ENCODE assay signal across 13 mouse cellular contexts in genomic region chr4:41635906-41636305, GRCm38 (mm10). TPM values are rescaled to one million over a fixed set of nuclear protein-coding genes. Genes with fewer than 3 reads are reported as not detected.
DNase-seq lines count a peak whose midpoint lies in the region; ATAC-seq and TF ChIP-seq lines count a peak whose summit lies in the region.
"Had no signal": no experiment of that assay in that cellular context is flagged by ENCODE, and none has a peak within 500 bp of the region (broad histone marks: within the 10 kb centered on the region; RNA-seq: fewer than 3 reads in every experiment).

No protein-coding gene starts in this region.

- H3K4me3 ChIP-seq in heart, embryonic 11.5 days (ENCODE audit: low read depth, low read length), result no peak overlapping the region
- H3K4me3 ChIP-seq in heart, adult 2 months, result no peak overlapping the region
- no peak overlapping the region for H3K4me3 ChIP-seq in midbrain, embryonic 12.5 days
- H3K4me3 ChIP-seq in midbrain, embryonic 15.5 days, result no peak overlapping the region
- no peak overlapping the region for H3K4me3 ChIP-seq in limb, embryonic 12.5 days (replicated peaks)
- H3K4me3 ChIP-seq: heart, embryonic 13.5 days; limb, embryonic 15.5 days had no signal

- TF ChIP-seq POLR2A in heart, adult 2 months (IDR thresholded peaks at IDR 0.05; ENCODE audit: insufficient read depth, low read depth, low read length), result no peak

- H3K4me1 ChIP-seq in heart, embryonic 11.5 days (ENCODE audit: control insufficient read depth, insufficient read depth, low read length), result peaks cover 25% of the 10 kb centered on the region
- peaks cover 13% of the 10 kb centered on the region for H3K4me1 ChIP-seq in heart, adult 2 months (ENCODE audit: control insufficient read depth, insufficient read depth, low read length)
- peaks cover 64% of the 10 kb centered on the region for H3K4me1 ChIP-seq in midbrain, embryonic 12.5 days
- H3K4me1 ChIP-seq in midbrain, embryonic 15.5 days, result peaks cover 62% of the 10 kb centered on the region
- peaks cover 70% of the 10 kb centered on the region for H3K4me1 ChIP-seq in limb, embryonic 12.5 days (replicated peaks)

- no peak for TF ChIP-seq EP300 in heart, adult 2 months (IDR thresholded peaks at IDR 0.05; ENCODE audit: insufficient read depth, low read depth, low read length)

- TF ChIP-seq CTCF in heart, adult 2 months (IDR thresholded peaks at IDR 0.05), result no peak

- no peaks in the 10 kb centered on the region for H3K36me3 ChIP-seq in heart, embryonic 11.5 days (ENCODE audit: control insufficient read depth, insufficient read depth, low read length)
- no peaks in the 10 kb centered on the region for H3K36me3 ChIP-seq in heart, adult 2 months (ENCODE audit: control insufficient read depth, insufficient read depth, low read length)
- peaks cover 7% of the 10 kb centered on the region; the same call in 1 of the 2 replicates for H3K36me3 ChIP-seq in midbrain, embryonic 12.5 days
- no peaks in the 10 kb centered on the region for H3K36me3 ChIP-seq in midbrain, embryonic 15.5 days (replicated peaks)
- H3K36me3 ChIP-seq in limb, embryonic 12.5 days, result no peaks in the 10 kb centered on the region; the same call in 1 of the 2 replicates
- H3K36me3 ChIP-seq: heart, embryonic 13.5 days; limb, embryonic 15.5 days had no signal

- no peak overlapping the region for H3K27ac ChIP-seq in heart, embryonic 11.5 days (ENCODE audit: low read depth, low read length)
- no peak overlapping the region for H3K27ac ChIP-seq in heart, adult 2 months
- H3K27ac ChIP-seq in midbrain, embryonic 12.5 days (replicated peaks), result peak overlapping the region; percentile 54
- H3K27ac ChIP-seq in midbrain, embryonic 15.5 days, result no peak overlapping the region
- H3K27ac ChIP-seq in limb, embryonic 12.5 days, result peak overlapping the region; percentile 31; the same call in 1 of the 2 replicates
- H3K27ac ChIP-seq: heart, embryonic 13.5 days; limb, embryonic 15.5 days had no signal

- intact Hi-C loops in heart, adult 2 months (cut with DNase I), result no loop called here

- H3K9ac ChIP-seq in heart, embryonic 11.5 days (ENCODE audit: low read depth, low read length), result 0 out of 2 replicates have a peak overlapping the region, but pooled peaks have one; percentile 18
- no peak overlapping the region for H3K9ac ChIP-seq in heart, adult 2 months (ENCODE audit: low read depth, low read length)
- H3K9ac ChIP-seq in midbrain, embryonic 12.5 days (replicated peaks), result no peak overlapping the region
- H3K9ac ChIP-seq in midbrain, embryonic 15.5 days, result no peak overlapping the region
- H3K9ac ChIP-seq in limb, embryonic 12.5 days (replicated peaks), result no peak overlapping the region
- H3K9ac ChIP-seq: heart, embryonic 13.5 days; limb, embryonic 15.5 days had no signal

- no peaks in the 10 kb centered on the region for H3K79me2 ChIP-seq in heart, adult 2 months (replicated peaks; ENCODE audit: control insufficient read depth, insufficient read depth, low read length)

- WGBS in heart, embryonic 11.5 days (ENCODE audit: insufficient replicate concordance), result 51% methylated on average over 2 of the region's 2 CpGs
- WGBS in heart, adult 2 months, result 74% methylated on average over 2 of the region's 2 CpGs
- WGBS in midbrain, embryonic 12.5 days, result 59% methylated on average over 2 of the region's 2 CpGs
- WGBS in midbrain, embryonic 15.5 days, result 55% methylated on average over 2 of the region's 2 CpGs
- WGBS in limb, embryonic 12.5 days, result 39% methylated on average over 2 of the region's 2 CpGs

- peaks cover 17% of the 10 kb centered on the region for H3K27me3 ChIP-seq in heart, embryonic 11.5 days (ENCODE audit: control insufficient read depth, insufficient read depth, low read length)
- no peaks in the 10 kb centered on the region for H3K27me3 ChIP-seq in heart, adult 2 months (ENCODE audit: control insufficient read depth, insufficient read depth, low read length)
- H3K27me3 ChIP-seq in midbrain, embryonic 12.5 days, result peaks cover 28% of the 10 kb centered on the region
- no peaks in the 10 kb centered on the region for H3K27me3 ChIP-seq in midbrain, embryonic 15.5 days (replicated peaks)
- H3K27me3 ChIP-seq in limb, embryonic 12.5 days, result peaks cover 74% of the 10 kb centered on the region

- DNase-seq in heart, adult 2 months, result no peak
- DNase-seq in retina, postnatal 1 day, result peak; percentile 67
- DNase-seq in layer of hippocampus, postnatal 25 days (ENCODE audit: extremely low spot score in 1 of 2, low spot score in 1 of 2), result no peak
- DNase-seq: cerebellum, adult 8-10 months; thymus, adult 18-20 months had no signal

- no peak for ATAC-seq in heart, embryonic 11.5 days (replicated peaks; ENCODE audit: insufficient number of reproducible peaks, low FRiP score, low TSS enrichment)
- ATAC-seq in midbrain, embryonic 12.5 days (ENCODE audit: low FRiP score, low read depth), result no peak
- ATAC-seq in midbrain, embryonic 15.5 days (replicated peaks), result no peak
- ATAC-seq in limb, embryonic 12.5 days (ENCODE audit: insufficient number of reproducible peaks, insufficient read depth, low FRiP score, low TSS enrichment, low read depth), result no peak
- no peak for ATAC-seq in erythroblast, adult 5-6 weeks (replicated peaks; ENCODE audit: low FRiP score, poor library complexity, severe bottlenecking)
- ATAC-seq: forebrain, embryonic 16.5 days had no signal

- H3K9me3 ChIP-seq in heart, embryonic 11.5 days (replicated peaks; ENCODE audit: control insufficient read depth, low read length), result no peaks in the 10 kb centered on the region
- no peaks in the 10 kb centered on the region for H3K9me3 ChIP-seq in midbrain, embryonic 12.5 days
- no peaks in the 10 kb centered on the region for H3K9me3 ChIP-seq in midbrain, embryonic 15.5 days
- H3K9me3 ChIP-seq in limb, embryonic 12.5 days, result no peaks in the 10 kb centered on the region
- H3K9me3 ChIP-seq: heart, embryonic 13.5 days; limb, embryonic 15.5 days had no signal

- 0 out of 2 replicates have a peak overlapping the region, but pooled peaks have one; percentile 7 for H3K4me2 ChIP-seq in heart, embryonic 11.5 days
- H3K4me2 ChIP-seq in midbrain, embryonic 12.5 days (replicated peaks), result no peak overlapping the region; the same call in 1 of the 2 replicates
- no peak overlapping the region for H3K4me2 ChIP-seq in midbrain, embryonic 15.5 days
- H3K4me2 ChIP-seq in limb, embryonic 12.5 days, result peak overlapping the region; percentile 22
- H3K4me2 ChIP-seq: heart, embryonic 13.5 days; limb, embryonic 15.5 days had no signal

RNA-seq across cellular contexts. Expression of gene Enho, which starts 4.2 kb away (rescaled TPM):
- polyA plus RNA-seq in heart, embryonic 11.5 days (2014; fragmentation: Nextera tagmentation; extraction: Ambion mirVana), result 4.1 and 4.7 TPM in 2 replicates
- 1 to 10 TPM; 8.1 to 8.3 TPM for total RNA-seq in heart, adult 2 months (2021)
- polyA plus RNA-seq in heart, adult 2 months (2012; rRNA removed), result 20.4 and 22.3 TPM in 2 replicates
- polyA plus RNA-seq in midbrain, embryonic 12.5 days (2016; fragmentation: Nextera tagmentation; extraction: Ambion mirVana), result 59.3 and 65.4 TPM in 2 replicates
- polyA plus RNA-seq in midbrain, embryonic 15.5 days (2015; fragmentation: Nextera tagmentation; extraction: Ambion mirVana), result 121 and 122 TPM in 2 replicates
- polyA plus RNA-seq in limb, embryonic 12.5 days (2016; fragmentation: Nextera tagmentation; extraction: Ambion mirVana), result 21.9 and 22.2 TPM in 2 replicates
- 10 to 100 TPM; 62.1 to 66.9 TPM for total RNA-seq in layer of hippocampus, postnatal 25 days (2021)
- total RNA-seq in erythroblast, adult 5-6 weeks (2015; ENCODE audit: low replicate concordance), result not detected in 2 replicates
- not detected in 2 replicates for total RNA-seq in erythroblast, adult 5-6 weeks (2017; ENCODE audit: low replicate concordance)

Comparison
In these comparisons a context has a peak if more than half of its experiments do, and no peak if none do; other contexts are left out.
1. H3K27ac ChIP-seq: peak in midbrain, embryonic 12.5 days (single experiment) and limb, embryonic 12.5 days (single experiment); none in heart, embryonic 11.5 days (single experiment), heart, adult 2 months (single experiment) and midbrain, embryonic 15.5 days (single experiment).
2. H3K4me2 ChIP-seq: peak in heart, embryonic 11.5 days (single experiment) and limb, embryonic 12.5 days (single experiment); none in midbrain, embryonic 12.5 days (single experiment) and midbrain, embryonic 15.5 days (single experiment).